Mouse (Mus musculus) midbrain, embryonic 16.5 days (tissue): Measurements from ENCODE around the gene Thsd7b. TPM values are rescaled to one million over a fixed set of nuclear protein-coding genes. Genes with fewer than 3 reads are reported as not detected.
"Not testable (repeated sequence)": the region's sequence is repeated elsewhere in the genome, so short reads cannot be mapped to it uniquely, and the experiment has no call there.

Experiments used
- ATAC-seq: fragments of 200-750 bp; cut with Nextera tagmentation; 2 replicates; pipeline ENCODE4 v1.8.0; 2017; ENCODE audit warnings: moderate TSS enrichment
- H3K27ac ChIP-seq: fragments of 300-500 bp; sonication (generic); 2 replicates; pipeline ENCODE4 v1.5.1; 2014; ENCODE audit warnings: mild to moderate bottlenecking, low read length, mixed read lengths
- H3K27me3 ChIP-seq: fragments of 300-500 bp; sonication (generic); 2 replicates; pipeline ENCODE4 v1.6.1; 2014; ENCODE audit warnings: low read depth, low read length, mixed read lengths; ENCODE audit not compliant: control insufficient read depth, insufficient read depth
- H3K36me3 ChIP-seq: fragments of 300-500 bp; sonication (generic); 2 replicates; pipeline ENCODE4 v1.6.1; 2014; ENCODE audit warnings: mild to moderate bottlenecking, low read length, moderate library complexity, mixed read lengths; ENCODE audit not compliant: control insufficient read depth, insufficient read depth
- H3K4me1 ChIP-seq: fragments of 300-500 bp; sonication (generic); 2 replicates; pipeline ENCODE4 v1.6.1; 2014; ENCODE audit warnings: mild to moderate bottlenecking, low read length, mixed read lengths; ENCODE audit not compliant: control insufficient read depth, insufficient read depth
- H3K4me2 ChIP-seq: fragments of 300-500 bp; sonication (generic); 2 replicates; pipeline ENCODE4 v1.6.1; 2014; ENCODE audit warnings: mild to moderate bottlenecking, low read length, mixed read lengths
- H3K4me3 ChIP-seq: fragments of 300-500 bp; sonication (generic); 2 replicates; pipeline ENCODE4 v1.5.1; 2014; ENCODE audit warnings: low read depth, mild to moderate bottlenecking, low read length, moderate library complexity, mixed read lengths
- H3K9ac ChIP-seq: fragments of 300-500 bp; sonication (generic); 2 replicates; pipeline ENCODE4 v1.6.1; 2014; ENCODE audit warnings: low read depth, low read length, mixed read lengths
- H3K9me3 ChIP-seq: fragments of 300-500 bp; sonication (generic); replicated peaks from 2 replicates; pipeline ENCODE4 v1.6.1; 2014; ENCODE audit warnings: mild to moderate bottlenecking, low read length, mixed read lengths; ENCODE audit not compliant: control insufficient read depth, poor library complexity, severe bottlenecking
- WGBS: fragments of 180-500 bp; shearing (Covaris S2); extraction: QIAGEN DNeasy Blood & Tissue Kit; methylation state at CpG from one replicate; pipeline ENCODE4 v1.1.7; 2014; 5-methylcytosine and 5-hydroxymethylcytosine counted together
- polyA plus RNA-seq: library from polyadenylated mRNA; unstranded; fragments of >200 nt; fragmentation: Nextera tagmentation; extraction: Ambion mirVana; gene quantifications from 2 replicates; pipeline ENCODE4 v1.2.1, GENCODE M21; 2015

The Thsd7b gene
- polyA plus RNA-seq, 1 experiment from 2014 or later = 15.8 TPM

- Histone ChIP-seq H3K4me2 (no peak overlapping the region), H3K9ac (no peak overlapping the region), H3K9me3 (no peaks in the 10 kb centered on the region), H3K27ac (no peak overlapping the region), H3K27me3 (no peaks in the 10 kb centered on the region), H3K4me3 (no peak overlapping the region), H3K36me3 (no peaks in the 10 kb centered on the region), H3K4me1 (peaks cover 8% of the 10 kb centered on the region)
- 2% methylated on average over 1 of the region's 1 CpGs for WGBS
- ATAC-seq = peak; percentile 76; the same call in 1 of the 2 replicates
These were observed 897.2 kb downstream of the Thsd7b start for GRCm38 (mm10) chr1:130170290-130170689.

- not testable (repeated sequence) for H3K36me3 ChIP-seq, H3K4me1 ChIP-seq, ATAC-seq, H3K9ac ChIP-seq, H3K4me2 ChIP-seq, H3K9me3 ChIP-seq, H3K27ac ChIP-seq, H3K27me3 ChIP-seq, H3K4me3 ChIP-seq
- 86% methylated on average over 7 of the region's 7 CpGs for WGBS
These were observed 913.7 kb downstream of the Thsd7b start for GRCm38 (mm10) chr1:130186836-130187235.

- Histone ChIP-seq H3K27me3 (no peaks in the 10 kb centered on the region), H3K4me3 (no peak overlapping the region), H3K9ac (no peak overlapping the region), H3K4me1 (peaks cover 7% of the 10 kb centered on the region), H3K36me3 (no peaks in the 10 kb centered on the region), H3K27ac (no peak overlapping the region), H3K4me2 (no peak overlapping the region), H3K9me3 (no peaks in the 10 kb centered on the region)
- WGBS = 44% methylated on average over 6 of the region's 6 CpGs
- peak; percentile 83 for ATAC-seq
These were observed 919.3 kb downstream of the Thsd7b start for GRCm38 (mm10) chr1:130192190-130193028.

- no peak overlapping the region for H3K9ac ChIP-seq
- no peak overlapping the region for H3K4me3 ChIP-seq
- no peak overlapping the region for H3K27ac ChIP-seq
- H3K27me3 ChIP-seq = no peaks in the 10 kb centered on the region
- H3K4me2 ChIP-seq = no peak overlapping the region
- H3K36me3 ChIP-seq = no peaks in the 10 kb centered on the region
- no peaks in the 10 kb centered on the region for H3K9me3 ChIP-seq
- ATAC-seq = no peak
- no peaks in the 10 kb centered on the region for H3K4me1 ChIP-seq
- WGBS = 67% methylated on average over 3 of the region's 3 CpGs
These were observed 944.3 kb downstream of the Thsd7b start for GRCm38 (mm10) chr1:130217404-130217803.

- no peak overlapping the region for H3K4me2 ChIP-seq
- no peaks in the 10 kb centered on the region for H3K9me3 ChIP-seq
- 88% methylated on average over 2 of the region's 2 CpGs for WGBS
- no peaks in the 10 kb centered on the region for H3K4me1 ChIP-seq
- H3K27me3 ChIP-seq = no peaks in the 10 kb centered on the region
- no peak overlapping the region for H3K9ac ChIP-seq
- H3K27ac ChIP-seq = no peak overlapping the region
- no peak overlapping the region for H3K4me3 ChIP-seq
- H3K36me3 ChIP-seq = no peaks in the 10 kb centered on the region
- ATAC-seq = no peak
These were observed 949.8 kb downstream of the Thsd7b start for GRCm38 (mm10) chr1:130222904-130223303.

- Histone ChIP-seq H3K4me1 (no peaks in the 10 kb centered on the region), H3K9me3 (peaks cover 3% of the 10 kb centered on the region), H3K36me3 (no peaks in the 10 kb centered on the region), H3K27ac (no peak overlapping the region), H3K4me2 (no peak overlapping the region), H3K9ac (no peak overlapping the region), H3K4me3 (no peak overlapping the region), H3K27me3 (no peaks in the 10 kb centered on the region)
- WGBS = 76% methylated on average over 3 of the region's 3 CpGs
- no peak for ATAC-seq
These were observed 972.5 kb downstream of the Thsd7b start for GRCm38 (mm10) chr1:130245563-130245962.

- H3K27ac ChIP-seq, H3K36me3 ChIP-seq, H3K4me2 ChIP-seq, H3K4me3 ChIP-seq, H3K9ac ChIP-seq, ATAC-seq, H3K9me3 ChIP-seq, H3K4me1 ChIP-seq, H3K27me3 ChIP-seq: not testable (repeated sequence)
- WGBS = 66% methylated on average over 4 of the region's 4 CpGs
These were observed 973.2 kb downstream of the Thsd7b start for GRCm38 (mm10) chr1:130246264-130246663.

GRCm38 (mm10) chr1:130246930-130247329 lies 973.8 kb downstream of the Thsd7b start:
- H3K27me3 ChIP-seq, H3K9me3 ChIP-seq, H3K27ac ChIP-seq, H3K4me1 ChIP-seq, H3K9ac ChIP-seq, H3K4me3 ChIP-seq, H3K36me3 ChIP-seq, ATAC-seq, H3K4me2 ChIP-seq: not testable (repeated sequence)
- 90% methylated on average over 4 of the region's 4 CpGs for WGBS

GRCm38 (mm10) chr1:130262046-130262445 lies 988.9 kb downstream of the Thsd7b start:
- Histone ChIP-seq H3K27me3 (no peaks in the 10 kb centered on the region), H3K27ac (no peak overlapping the region), H3K9me3 (no peaks in the 10 kb centered on the region), H3K4me2 (no peak overlapping the region), H3K4me3 (no peak overlapping the region), H3K36me3 (no peaks in the 10 kb centered on the region), H3K9ac (no peak overlapping the region), H3K4me1 (no peaks in the 10 kb centered on the region)
- 19% methylated on average over 6 of the region's 6 CpGs for WGBS
- no peak for ATAC-seq
